Mouse (Mus musculus) lung, postnatal 0 days (tissue): ENCODE results near the gene Rpl21. TPM values are rescaled to one million over a fixed set of nuclear protein-coding genes. Genes with fewer than 3 reads are reported as not detected.

ENCODE experiments used
- ATAC-seq: fragments of 200-750 bp; cut with Nextera tagmentation; 2 replicates; pipeline ENCODE4 v1.8.0; 2017; ENCODE audit warnings: moderate library complexity
- DNase-seq: peaks from one replicate; pipeline ENCODE4 v3.0.0-alpha.2; 2016; ENCODE audit warnings: low spot score
- H3K27ac ChIP-seq: fragments of 300-500 bp; sonication (generic); 2 replicates; pipeline ENCODE4 v1.5.1; 2014; ENCODE audit warnings: antibody characterized with exemption, mild to moderate bottlenecking, low read length, mixed read lengths
- H3K27me3 ChIP-seq: fragments of 300-500 bp; sonication (generic); replicated peaks from 2 replicates; pipeline ENCODE4 v1.6.1; 2014; ENCODE audit warnings: low read length, mixed read lengths; ENCODE audit not compliant: insufficient read depth
- H3K36me3 ChIP-seq: fragments of 300-500 bp; sonication (generic); 2 replicates; pipeline ENCODE4 v1.6.1; 2014; ENCODE audit warnings: low read length, mixed read lengths; ENCODE audit not compliant: insufficient read depth
- H3K4me1 ChIP-seq: fragments of 300-500 bp; sonication (generic); 2 replicates; pipeline ENCODE4 v1.6.1; 2014; ENCODE audit warnings: antibody characterized with exemption, low read depth, low read length, mixed read lengths; ENCODE audit not compliant: insufficient read depth
- H3K4me2 ChIP-seq: fragments of 300-500 bp; sonication (generic); replicated peaks from 2 replicates; pipeline ENCODE4 v1.6.1; 2014; ENCODE audit warnings: low read depth, mild to moderate bottlenecking, low read length, moderate library complexity, mixed read lengths
- H3K4me3 ChIP-seq: fragments of 300-500 bp; sonication (generic); 2 replicates; pipeline ENCODE4 v1.5.1; 2014; ENCODE audit warnings: low read depth, low read length
- H3K9ac ChIP-seq: fragments of 300-500 bp; sonication (generic); replicated peaks from 2 replicates; pipeline ENCODE4 v1.6.1; 2014; ENCODE audit warnings: low read depth, mild to moderate bottlenecking
- H3K9me3 ChIP-seq: fragments of 300-500 bp; sonication (generic); 2 replicates; pipeline ENCODE4 v1.6.1; 2016; ENCODE audit warnings: low read length, mixed read lengths
- CTCF ChIP-seq: IDR thresholded peaks from 2 replicates; pipeline ENCODE4 v1.5.1; 2016; ENCODE audit warnings: antibody characterized with exemption, mild to moderate bottlenecking
- EP300 ChIP-seq: IDR thresholded peaks from 2 replicates; pipeline ENCODE4 v1.6.1; 2016; ENCODE audit warnings: antibody characterized with exemption, mild to moderate bottlenecking, control low read depth
- WGBS: fragments of 180-500 bp; shearing (Covaris S2); extraction: QIAGEN DNeasy Blood & Tissue Kit; methylation state at CpG from one replicate; pipeline ENCODE4 v1.1.7; 2014; 5-methylcytosine and 5-hydroxymethylcytosine counted together
- polyA plus RNA-seq: library from polyadenylated mRNA; unstranded; fragments of >200 nt; fragmentation: Nextera tagmentation; extraction: Ambion mirVana; gene quantifications from 2 replicates; pipeline ENCODE4 v1.2.1, GENCODE M21; 2015

Rpl21 gene
- polyA plus RNA-seq, 1 experiment from 2014 or later: 489 TPM

- no peak for DNase-seq
- Histone ChIP-seq H3K36me3 (no peaks in the 10 kb centered on the region), H3K27me3 (no peaks in the 10 kb centered on the region), H3K4me1 (0 out of 2 replicates have a peak, but pooled peaks cover 3% of the 10 kb centered on the region), H3K4me3 (no peak overlapping the region), H3K9ac (no peak overlapping the region), H3K4me2 (no peak overlapping the region), H3K27ac (no peak overlapping the region), H3K9me3 (no peaks in the 10 kb centered on the region)
- TF ChIP-seq EP300: no peak
- TF ChIP-seq CTCF: no peak
- no peak for ATAC-seq
- 64% methylated on average over 5 of the region's 5 CpGs for WGBS
Observed at GRCm38 (mm10) chr5:146823005-146823404, 9.7 kb upstream of the Rpl21 start.

- no peak for ATAC-seq
Observed at GRCm38 (mm10) chr5:146829528-146829927, 3.2 kb upstream of the Rpl21 start.

GRCm38 (mm10) chr5:146832435-146832768, 288 bp upstream of the Rpl21 start:
- peak; percentile 30 for ATAC-seq
- peaks cover 4% of the 10 kb centered on the region; the same call in 1 of the 2 replicates for H3K4me1 ChIP-seq

More at GRCm38 (mm10) chr5:146829528-146829927, 3.2 kb upstream of the Rpl21 start:
- WGBS: 33% methylated on average over 8 of the region's 8 CpGs
- TF ChIP-seq CTCF (no peak), EP300 (no peak)
- H3K27ac ChIP-seq: no peak overlapping the region
- peak; percentile 46 for DNase-seq
- no peaks in the 10 kb centered on the region for H3K27me3 ChIP-seq
- no peaks in the 10 kb centered on the region for H3K36me3 ChIP-seq
- no peak overlapping the region for H3K9ac ChIP-seq
- no peaks in the 10 kb centered on the region for H3K9me3 ChIP-seq
- peaks cover 7% of the 10 kb centered on the region; the same call in 1 of the 2 replicates for H3K4me1 ChIP-seq
- H3K4me3 ChIP-seq: no peak overlapping the region
- H3K4me2 ChIP-seq: peak overlapping the region; percentile 14; the same call in 1 of the 2 replicates

GRCm38 (mm10) chr5:146833673-146834201, 1.0 kb downstream of the Rpl21 start:
- Histone ChIP-seq H3K27ac (peak overlapping the region; percentile 77; the same call in 1 of the 2 replicates), H3K4me2 (peak overlapping the region; percentile 79), H3K27me3 (no peaks in the 10 kb centered on the region), H3K9ac (peak overlapping the region; percentile 84), H3K36me3 (peaks cover 30% of the 10 kb centered on the region; the same call in 1 of the 2 replicates), H3K9me3 (no peaks in the 10 kb centered on the region), H3K4me3 (peak overlapping the region; percentile 73), H3K4me1 (peaks cover 4% of the 10 kb centered on the region; the same call in 1 of the 2 replicates)
- ATAC-seq: no peak
- TF ChIP-seq EP300 (no peak), CTCF (no peak)
- DNase-seq: no peak
- WGBS: 6% methylated on average over 8 of the region's 8 CpGs

More at GRCm38 (mm10) chr5:146832435-146832768, 288 bp upstream of the Rpl21 start:
- Histone ChIP-seq H3K9ac (peak overlapping the region; percentile 84; the same call in 1 of the 2 replicates), H3K4me2 (peak overlapping the region; percentile 79), H3K9me3 (no peaks in the 10 kb centered on the region), H3K27ac (peak overlapping the region; percentile 77), H3K4me3 (peak overlapping the region; percentile 73), H3K27me3 (no peaks in the 10 kb centered on the region), H3K36me3 (peaks cover 22% of the 10 kb centered on the region; the same call in 1 of the 2 replicates)
- WGBS: 32% methylated on average over 7 of the region's 7 CpGs
- DNase-seq: no peak
- TF ChIP-seq CTCF: no peak
- TF ChIP-seq EP300: no peak

- Histone ChIP-seq H3K9me3 (no peaks in the 10 kb centered on the region), H3K4me1 (peaks cover 4% of the 10 kb centered on the region; the same call in 1 of the 2 replicates), H3K4me3 (no peak overlapping the region), H3K36me3 (peaks cover 30% of the 10 kb centered on the region; the same call in 1 of the 2 replicates), H3K27ac (no peak overlapping the region), H3K4me2 (no peak overlapping the region), H3K27me3 (no peaks in the 10 kb centered on the region), H3K9ac (no peak overlapping the region)
- ATAC-seq (no peak), DNase-seq (peak; percentile 45)
- 41% methylated on average over 8 of the region's 8 CpGs for WGBS
- TF ChIP-seq CTCF: no peak
- no peak for TF ChIP-seq EP300
Observed at GRCm38 (mm10) chr5:146834959-146835358, 2.3 kb downstream of the Rpl21 start.

- peaks cover 30% of the 10 kb centered on the region; the same call in 1 of the 2 replicates for H3K36me3 ChIP-seq
- no peak overlapping the region for H3K4me2 ChIP-seq
- 57% methylated on average over 7 of the region's 7 CpGs for WGBS
- H3K9ac ChIP-seq: no peak overlapping the region
- ATAC-seq (no peak), DNase-seq (no peak)
- TF ChIP-seq EP300 (no peak), CTCF (no peak)
- no peak overlapping the region for H3K27ac ChIP-seq
- H3K9me3 ChIP-seq: no peaks in the 10 kb centered on the region
- H3K27me3 ChIP-seq: no peaks in the 10 kb centered on the region
- no peak overlapping the region for H3K4me3 ChIP-seq
- H3K4me1 ChIP-seq: peaks cover 4% of the 10 kb centered on the region; the same call in 1 of the 2 replicates
Observed at GRCm38 (mm10) chr5:146837967-146838720, 5.5 kb downstream of the Rpl21 start.
